Mouse (Mus musculus) T-helper 17 cell (primary cell): ENCODE measurements around the gene Bcas3.

ENCODE experiments used
- in situ Hi-C, 2 experiments: fragments of 300-600 bp; cut with MboI, MseI; formaldehyde crosslinking; loops; 1 replicate in 1 of 2; 2 replicates in 1 of 2; pipeline ENCODE4 v1.15.1; 2025; ENCODE audit warnings: high pct_unique_total_duplicates in 2 of 2

Gene Bcas3

GRCm38 (mm10) chr11:85367823-85368222 is 14.9 kb downstream of the Bcas3 start:
- in situ Hi-C loops, result no loop called here

- in situ Hi-C loops, result no loop called here
Measured at GRCm38 (mm10) chr11:85379091-85379490, 26.1 kb downstream of the Bcas3 start.

GRCm38 (mm10) chr11:85380046-85380445 is 27.1 kb downstream of the Bcas3 start:
- in situ Hi-C loops, result loop anchor here (5.0 kb wide), 1 partner anchor 102 kb away; no protein-coding TSS in a partner anchor

- in situ Hi-C loops, result loop anchor here (5.0 kb wide), 1 partner anchor 100 kb away; no protein-coding TSS in a partner anchor
Measured at GRCm38 (mm10) chr11:85382055-85382454, 29.1 kb downstream of the Bcas3 start.

- in situ Hi-C loops, result loop anchor here (5.0 kb wide), 1 partner anchor 98 kb away; no protein-coding TSS in a partner anchor
Measured at GRCm38 (mm10) chr11:85383975-85384821, 31.2 kb downstream of the Bcas3 start.

- in situ Hi-C loops, result no loop called here
Measured at GRCm38 (mm10) chr11:85392179-85392863, 39.4 kb downstream of the Bcas3 start.

- in situ Hi-C loops, result no loop called here
Measured at GRCm38 (mm10) chr11:85392864-85393220, 39.9 kb downstream of the Bcas3 start.

- in situ Hi-C loops, result no loop called here
Measured at GRCm38 (mm10) chr11:85393990-85394389, 41.0 kb downstream of the Bcas3 start.

- in situ Hi-C loops, result no loop called here
Measured at GRCm38 (mm10) chr11:85395361-85395760, 42.4 kb downstream of the Bcas3 start.

- in situ Hi-C loops, result no loop called here
Measured at GRCm38 (mm10) chr11:85406531-85406930, 53.6 kb downstream of the Bcas3 start.

GRCm38 (mm10) chr11:85407700-85408099 is 54.7 kb downstream of the Bcas3 start:
- in situ Hi-C loops, result no loop called here

GRCm38 (mm10) chr11:85412319-85412718 is 59.4 kb downstream of the Bcas3 start:
- in situ Hi-C loops, result no loop called here

GRCm38 (mm10) chr11:85414476-85414875 is 61.5 kb downstream of the Bcas3 start:
- in situ Hi-C loops, result no loop called here

- in situ Hi-C loops, result loop anchor here in 1 of 2 experiments (5.0 to 10.0 kb wide), 2 partner anchors 40 to 1073 kb away; no protein-coding TSS in a partner anchor
Measured at GRCm38 (mm10) chr11:85427353-85427752, 74.4 kb downstream of the Bcas3 start.

GRCm38 (mm10) chr11:85428227-85428626 is 75.3 kb downstream of the Bcas3 start:
- in situ Hi-C loops, result loop anchor here in 1 of 2 experiments (5.0 to 10.0 kb wide), 2 partner anchors 41 to 1073 kb away; no protein-coding TSS in a partner anchor

GRCm38 (mm10) chr11:85430743-85431448 is 77.9 kb downstream of the Bcas3 start:
- in situ Hi-C loops, result no loop called here

GRCm38 (mm10) chr11:85447375-85447774 is 94.4 kb downstream of the Bcas3 start:
- in situ Hi-C loops, result no loop called here

GRCm38 (mm10) chr11:85453598-85454304 is 100.8 kb downstream of the Bcas3 start:
- in situ Hi-C loops, result no loop called here

GRCm38 (mm10) chr11:85454305-85454682 is 101.3 kb downstream of the Bcas3 start:
- in situ Hi-C loops, result no loop called here

GRCm38 (mm10) chr11:85461536-85461935 is 108.6 kb downstream of the Bcas3 start:
- in situ Hi-C loops, result no loop called here

GRCm38 (mm10) chr11:85469526-85469925 is 116.6 kb downstream of the Bcas3 start:
- in situ Hi-C loops, result no loop called here
